Mouse (Mus musculus): Measurements from ENCODE around the gene Zdhhc21.

Zdhhc21 gene

DNA sequence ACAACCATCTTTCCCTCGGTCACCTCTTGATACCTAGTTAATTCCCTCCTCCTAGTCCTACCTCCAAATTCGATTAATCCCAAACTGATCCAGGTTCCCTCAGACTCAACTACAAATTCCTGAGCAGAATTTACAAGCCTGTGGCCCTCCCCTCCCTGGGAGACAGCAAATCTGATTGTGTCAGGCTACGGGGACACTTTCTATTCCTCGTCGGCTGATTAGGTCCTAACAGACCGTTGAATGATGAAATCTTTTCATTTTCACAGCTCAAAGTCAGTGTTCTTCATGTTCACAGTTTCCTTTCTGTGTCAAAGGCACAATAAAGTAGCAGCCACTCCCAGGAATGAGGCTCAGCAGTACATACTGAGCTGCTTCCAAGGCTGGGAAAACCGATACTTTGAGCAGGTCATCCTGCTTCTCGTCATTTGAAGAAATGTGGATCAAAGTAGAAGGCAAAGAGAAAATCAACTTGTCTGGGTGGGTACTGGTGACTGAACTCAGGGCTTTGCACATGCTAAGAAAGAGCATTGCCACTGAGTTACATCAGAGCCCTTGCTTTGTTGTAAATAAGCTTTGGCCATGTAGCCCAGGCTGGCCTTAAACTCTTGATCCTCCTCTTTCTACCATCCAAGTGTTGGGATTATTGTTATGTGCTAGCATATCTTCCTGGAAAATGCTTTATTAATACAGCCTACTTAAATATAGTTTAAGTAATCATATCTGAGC is 5.4 kb upstream of the Zdhhc21 start:
- DNase-seq (ENCODE audit: low read depth) = no peak

GRCm38 (mm10) chr4:82863316-82863715 is 3.6 kb upstream of the Zdhhc21 start:
- DNase-seq (ENCODE audit: low read depth) = no peak

DNA sequence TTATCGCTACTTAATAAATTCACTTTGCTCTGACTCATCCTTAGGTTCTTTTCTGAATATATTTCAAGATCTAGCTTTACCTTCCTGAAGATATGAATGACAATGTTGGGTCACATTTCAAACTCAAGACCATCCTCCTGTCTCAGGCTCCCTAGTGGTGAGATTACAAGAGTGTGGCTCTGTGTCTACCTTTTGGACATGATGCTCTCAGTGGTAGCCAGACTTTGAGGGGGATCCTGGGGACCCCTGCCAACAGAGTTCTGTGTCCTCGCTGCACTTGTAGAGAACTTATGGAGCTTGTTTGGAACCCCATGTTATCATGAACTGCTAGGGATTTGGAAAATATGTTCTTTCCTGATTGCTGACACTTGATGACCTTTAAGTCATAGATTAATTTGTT is 1.7 kb upstream of the Zdhhc21 start:
- no peak for DNase-seq (ENCODE audit: low read depth)

DNA sequence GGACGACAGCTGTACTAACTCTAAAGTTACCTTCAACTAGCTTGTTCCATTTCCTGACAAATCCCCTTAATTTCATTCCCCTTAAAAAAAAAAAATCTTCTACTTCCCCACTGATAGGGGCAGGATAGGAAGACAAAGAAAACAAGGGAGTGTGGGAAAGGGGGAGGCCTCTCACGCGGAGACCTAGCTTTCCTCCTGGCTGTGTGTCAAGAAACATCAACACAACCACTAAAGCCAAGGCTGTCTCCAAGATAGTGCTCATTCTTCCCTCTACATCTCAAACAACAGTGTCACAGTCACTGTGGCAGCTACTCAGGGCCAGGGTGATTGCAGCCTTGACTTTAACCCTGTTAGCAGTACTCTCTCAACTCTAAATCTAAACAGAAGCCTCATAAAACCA is 808 bp upstream of the Zdhhc21 start:
- DNase-seq (ENCODE audit: low read depth) = no peak

DNA sequence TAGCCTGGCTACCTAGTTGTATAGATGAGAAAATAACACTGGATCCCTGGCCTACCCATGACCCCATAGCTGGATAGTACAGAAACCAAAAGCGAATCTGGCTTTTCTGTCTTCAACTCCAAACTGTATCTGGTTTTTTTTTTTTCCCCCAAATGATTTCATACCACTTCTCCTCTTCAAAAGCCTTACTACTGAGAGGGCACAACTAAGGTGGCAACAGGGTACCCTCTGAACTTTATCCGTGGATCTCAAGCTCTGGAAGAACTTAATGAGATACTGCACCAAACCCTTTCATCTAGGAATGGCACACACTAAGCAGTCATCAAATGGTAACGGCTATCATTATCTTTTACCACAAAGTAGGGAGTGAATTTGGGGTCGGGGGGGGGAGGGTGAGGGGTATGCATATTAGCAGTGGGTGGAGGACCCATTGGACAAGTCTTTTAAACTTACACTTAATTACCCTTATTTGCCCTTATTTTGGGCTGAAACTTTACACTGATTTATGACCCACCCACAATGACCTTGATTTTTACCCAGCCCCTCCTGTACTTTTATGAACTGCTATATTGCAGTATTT is 1.2 kb downstream of the Zdhhc21 start:
- no peak for DNase-seq (ENCODE audit: low read depth)

DNA sequence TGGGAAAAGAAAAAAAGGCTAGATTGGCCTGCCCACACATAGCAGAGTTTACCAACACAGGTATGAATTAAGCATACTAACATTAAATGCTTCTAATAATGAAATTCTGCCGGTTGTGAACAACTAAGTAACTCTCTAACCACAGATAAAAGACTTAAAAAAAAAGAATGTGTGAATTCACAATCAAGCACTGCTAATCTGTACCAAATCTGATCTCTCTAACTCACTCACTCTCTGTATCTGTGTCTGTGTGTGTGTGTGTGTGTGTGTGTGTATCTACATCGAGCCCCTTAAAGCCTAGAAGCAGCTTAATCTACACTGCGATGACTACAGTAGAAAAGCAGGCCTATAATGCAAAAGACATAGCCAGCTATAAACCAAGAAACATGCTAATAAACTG is 2.8 kb downstream of the Zdhhc21 start:
- no peak for DNase-seq (ENCODE audit: low read depth)

GRCm38 (mm10) chr4:82853809-82854208 is 5.9 kb downstream of the Zdhhc21 start:
- DNase-seq (ENCODE audit: low read depth) = no peak

DNA sequence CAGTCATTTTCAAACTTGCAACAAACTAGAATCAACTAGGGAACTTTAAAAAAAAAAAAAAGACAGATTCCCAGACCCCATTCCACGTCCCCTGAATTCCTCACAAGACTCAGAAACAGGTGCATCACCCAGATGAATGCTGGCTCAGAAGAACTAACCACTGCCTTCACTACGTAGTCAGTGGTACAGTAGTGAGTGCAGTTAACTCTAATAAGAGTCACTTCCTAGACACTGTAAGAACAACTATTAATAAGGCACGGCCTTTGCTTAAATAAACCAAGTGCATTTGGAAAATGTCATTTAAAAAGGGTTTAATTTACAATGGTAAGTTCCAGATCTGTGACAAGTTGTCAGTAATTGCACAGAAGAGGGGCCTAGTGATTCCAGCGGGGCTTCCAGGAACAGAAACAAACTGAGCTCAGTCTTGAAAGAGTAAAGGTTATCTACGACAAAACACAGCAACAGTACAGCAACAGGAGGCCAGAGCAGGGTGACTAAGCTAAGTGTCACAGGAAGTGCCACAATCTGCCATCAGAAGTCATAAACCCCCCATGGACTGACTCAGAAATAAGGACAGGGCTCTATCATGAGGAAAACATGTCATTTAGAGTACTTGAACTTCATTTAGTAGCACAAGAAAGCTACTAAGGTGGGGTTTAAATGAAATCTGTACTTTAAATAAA is 11.1 kb downstream of the Zdhhc21 start:
- DNase-seq (ENCODE audit: low read depth) = no peak

GRCm38 (mm10) chr4:82837526-82838240 is 22.1 kb downstream of the Zdhhc21 start:
- DNase-seq (ENCODE audit: low read depth) = no peak

DNA sequence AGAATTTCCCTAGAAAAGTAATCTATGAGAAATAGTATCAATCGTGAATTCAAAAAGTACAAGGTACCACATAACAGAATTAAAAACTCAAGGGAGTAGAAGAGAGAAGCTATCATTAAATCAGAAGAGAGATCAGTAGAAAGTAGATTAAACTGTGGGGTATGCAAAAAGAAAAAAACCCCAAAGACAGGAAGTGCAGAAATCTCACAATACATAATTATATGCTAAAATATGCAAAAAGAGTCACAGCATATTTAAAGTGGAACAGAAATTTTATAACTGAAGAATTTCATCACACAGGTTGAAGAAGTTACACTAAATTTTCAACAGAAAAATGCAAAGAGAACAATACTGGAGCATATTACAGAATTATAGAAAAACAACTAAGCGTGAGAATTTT is 28.6 kb downstream of the Zdhhc21 start:
- DNase-seq (ENCODE audit: low read depth) = no peak

GRCm38 (mm10) chr4:82829429-82829828 is 30.3 kb downstream of the Zdhhc21 start:
- no peak for DNase-seq (ENCODE audit: low read depth)

DNA sequence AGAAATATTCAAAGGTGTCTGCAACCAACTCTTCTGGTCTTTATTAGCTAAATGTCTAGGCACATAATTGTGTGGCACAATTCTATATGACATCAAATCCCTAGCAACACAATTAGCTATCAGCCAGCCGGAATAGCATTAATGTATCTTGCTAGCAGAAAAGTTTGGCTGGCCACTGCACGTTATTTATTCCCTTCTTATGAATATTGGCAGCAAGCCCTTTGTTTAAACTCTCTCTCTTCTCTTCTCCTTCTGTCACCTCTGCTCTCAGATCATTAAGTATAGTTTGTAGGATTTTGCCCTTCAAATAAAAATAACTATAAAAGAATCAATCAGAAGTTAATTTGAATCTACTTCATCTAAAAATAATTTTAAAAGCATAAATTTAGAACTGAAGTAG is 32.8 kb downstream of the Zdhhc21 start:
- no peak for DNase-seq (ENCODE audit: low read depth)

GRCm38 (mm10) chr4:82817833-82818232 is 41.9 kb downstream of the Zdhhc21 start:
- no peak for DNase-seq (ENCODE audit: low read depth)

DNA sequence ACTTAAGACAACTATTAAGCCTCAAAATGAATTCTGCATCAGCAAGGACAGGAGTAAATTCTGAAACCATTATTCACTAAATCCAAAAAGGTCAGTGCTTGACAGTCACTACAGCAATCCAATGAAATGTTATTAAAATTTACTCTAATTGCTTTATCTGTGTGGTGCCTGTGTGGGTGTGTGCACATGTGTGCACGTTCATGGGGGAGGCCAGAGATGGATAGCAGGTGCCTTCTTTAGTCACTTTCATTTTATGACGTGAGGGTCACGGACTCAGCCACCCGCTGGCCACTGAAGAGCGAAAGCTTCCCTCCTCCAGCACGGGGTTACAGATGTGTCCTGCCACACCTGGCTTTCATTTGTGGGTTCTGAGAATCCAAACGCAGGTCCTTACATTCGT is 43.4 kb downstream of the Zdhhc21 start:
- no peak for DNase-seq (ENCODE audit: low read depth)

DNA sequence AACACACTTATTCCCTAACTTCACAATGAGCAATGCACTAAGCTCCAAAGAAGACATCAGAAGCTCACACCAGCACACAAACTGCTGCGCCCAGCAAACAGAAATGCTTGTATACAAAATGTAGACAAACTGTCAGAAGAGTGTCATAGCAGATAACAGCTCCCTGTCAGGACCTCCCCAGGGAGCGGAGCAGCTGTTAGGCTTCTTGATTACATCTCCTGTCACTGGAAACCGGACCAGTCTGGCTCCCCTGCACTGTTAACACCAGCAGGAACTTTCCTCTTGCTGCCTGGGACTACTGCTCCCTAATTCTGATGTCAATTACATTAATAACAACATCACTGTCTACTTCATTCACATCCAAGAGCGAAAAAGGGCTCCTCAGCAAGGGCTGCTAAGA is 44.5 kb downstream of the Zdhhc21 start:
- DNase-seq (ENCODE audit: low read depth) = no peak

- no peak for DNase-seq (ENCODE audit: low read depth)
These were observed 46.4 kb downstream of the Zdhhc21 start for GRCm38 (mm10) chr4:82813356-82813755.

DNA sequence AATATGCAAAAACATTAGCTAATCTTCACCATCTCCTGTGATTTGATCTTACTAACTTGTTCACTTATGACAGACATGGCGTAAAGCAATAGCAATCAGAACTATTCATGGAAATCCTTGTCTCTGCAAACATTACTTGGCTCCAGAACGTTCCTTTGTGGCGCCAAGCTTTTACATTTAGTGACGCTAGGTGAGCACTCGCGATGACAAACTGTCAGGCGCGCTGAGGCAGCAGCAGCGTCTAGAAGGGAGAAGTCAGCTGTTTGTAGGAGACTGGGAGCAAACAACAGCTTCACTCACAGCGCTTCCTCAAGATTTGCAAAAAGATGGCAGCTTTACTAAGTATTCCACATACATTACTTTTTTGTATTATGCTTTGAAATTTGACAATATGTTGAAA is 51.9 kb downstream of the Zdhhc21 start:
- DNase-seq (ENCODE audit: low read depth) = no peak

DNA sequence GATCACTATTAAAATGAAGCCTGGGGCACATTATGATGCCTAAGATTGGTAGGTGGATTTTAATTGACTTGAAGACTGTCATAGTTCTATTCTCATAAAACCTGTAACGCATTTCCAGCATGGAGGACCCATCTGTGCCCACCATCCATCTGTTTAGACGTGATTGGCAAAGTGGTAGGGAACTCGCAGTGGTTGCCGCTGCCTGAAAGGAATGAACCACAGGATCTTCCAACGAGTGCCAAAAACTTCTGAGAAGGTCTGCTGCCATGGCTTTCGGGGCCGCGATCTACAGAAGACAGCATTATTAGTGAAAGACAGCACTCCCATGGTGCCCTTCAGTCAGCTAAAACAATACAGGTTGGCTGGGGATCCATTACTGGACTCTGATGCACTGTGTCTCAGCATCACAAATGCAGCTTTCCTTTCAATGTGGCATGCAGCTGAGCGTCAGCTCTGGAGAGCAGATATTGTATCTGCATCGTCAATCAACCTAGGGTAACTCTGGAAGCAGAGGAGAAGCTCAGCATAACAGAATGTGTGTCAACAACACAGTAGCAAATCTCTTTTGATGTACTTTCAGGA is 53.5 kb downstream of the Zdhhc21 start:
- no peak for DNase-seq (ENCODE audit: low read depth)

DNA sequence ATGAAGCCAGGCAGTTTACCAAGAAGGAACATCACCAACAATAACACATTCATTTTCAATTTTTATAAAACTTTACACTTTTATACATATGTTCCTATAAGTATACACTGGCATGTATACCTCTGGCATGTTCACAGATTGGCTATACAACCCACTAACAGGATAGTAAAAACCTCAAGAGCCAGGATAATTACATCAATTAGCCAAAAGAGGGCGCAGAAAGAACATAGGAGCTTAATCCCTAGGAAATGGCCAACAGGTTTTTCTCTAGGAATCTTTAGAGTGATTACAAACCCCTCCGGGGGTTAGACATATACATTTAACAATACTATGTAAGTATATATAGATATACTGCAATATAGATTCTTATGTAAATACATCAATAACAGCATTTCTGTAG is 55.7 kb downstream of the Zdhhc21 start:
- DNase-seq (ENCODE audit: low read depth) = peak; percentile 10

DNA sequence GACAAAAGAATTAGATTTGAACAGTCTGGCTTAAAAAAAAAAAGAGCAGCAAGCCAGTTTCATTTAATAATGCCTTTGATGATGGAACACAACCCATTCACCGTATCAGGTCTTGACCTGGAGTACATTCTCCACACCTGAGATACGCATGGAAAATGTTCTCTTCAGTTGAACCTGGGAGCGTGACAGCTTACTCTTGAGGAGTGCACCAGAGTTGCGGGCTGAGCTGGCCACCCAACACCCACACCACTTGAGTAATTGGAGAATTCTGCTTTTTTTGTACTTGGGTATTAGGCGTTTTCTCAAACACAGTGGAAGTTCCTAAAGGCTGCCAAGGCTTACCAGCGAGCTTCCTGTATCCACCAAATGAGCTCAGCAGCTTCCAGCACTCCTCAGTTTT is 66.2 kb downstream of the Zdhhc21 start:
- DNase-seq (ENCODE audit: low read depth) = no peak

DNA sequence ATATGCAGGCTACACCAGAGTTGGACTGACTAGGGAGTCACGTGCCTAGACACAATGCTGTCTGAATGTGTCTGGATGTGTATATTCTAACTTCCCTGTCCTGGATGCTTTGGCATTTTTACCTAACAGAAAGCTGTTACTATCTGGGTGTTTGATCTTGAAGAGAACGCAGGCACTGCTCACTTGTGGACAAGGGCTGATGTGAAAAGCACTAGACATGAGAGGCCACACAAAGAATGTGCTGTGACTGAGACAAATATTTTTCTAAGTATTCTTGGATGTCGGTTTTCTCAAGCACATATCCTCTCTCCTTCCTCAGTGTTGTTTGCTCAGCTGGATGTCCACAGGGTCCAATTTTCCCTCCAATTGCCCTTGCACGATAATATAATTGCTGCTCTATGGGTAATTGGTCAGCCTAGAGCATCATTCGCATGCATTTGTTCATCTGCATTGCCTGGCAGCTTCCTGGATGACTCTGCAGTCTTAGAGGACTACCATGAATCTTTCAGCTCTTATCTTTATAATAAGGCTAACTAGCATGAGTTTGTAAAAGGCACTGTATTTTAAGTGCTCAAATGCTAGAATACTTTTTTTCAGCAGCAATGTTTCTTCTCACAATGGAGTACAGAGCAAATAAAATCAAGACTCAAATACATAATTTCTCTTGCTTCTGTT is 66.7 kb downstream of the Zdhhc21 start:
- DNase-seq (ENCODE audit: low read depth) = no peak
